Mouse (Mus musculus) left cerebral cortex, adult 9 months (tissue): ENCODE data around the gene Tmem251.

ENCODE experiments used
- DNase-seq, 2 experiments: peaks; one replicate each; pipeline ENCODE4 v3.0.0; 2022; ENCODE audit warnings: low spot score in 2 of 2

The Tmem251 gene

DNA sequence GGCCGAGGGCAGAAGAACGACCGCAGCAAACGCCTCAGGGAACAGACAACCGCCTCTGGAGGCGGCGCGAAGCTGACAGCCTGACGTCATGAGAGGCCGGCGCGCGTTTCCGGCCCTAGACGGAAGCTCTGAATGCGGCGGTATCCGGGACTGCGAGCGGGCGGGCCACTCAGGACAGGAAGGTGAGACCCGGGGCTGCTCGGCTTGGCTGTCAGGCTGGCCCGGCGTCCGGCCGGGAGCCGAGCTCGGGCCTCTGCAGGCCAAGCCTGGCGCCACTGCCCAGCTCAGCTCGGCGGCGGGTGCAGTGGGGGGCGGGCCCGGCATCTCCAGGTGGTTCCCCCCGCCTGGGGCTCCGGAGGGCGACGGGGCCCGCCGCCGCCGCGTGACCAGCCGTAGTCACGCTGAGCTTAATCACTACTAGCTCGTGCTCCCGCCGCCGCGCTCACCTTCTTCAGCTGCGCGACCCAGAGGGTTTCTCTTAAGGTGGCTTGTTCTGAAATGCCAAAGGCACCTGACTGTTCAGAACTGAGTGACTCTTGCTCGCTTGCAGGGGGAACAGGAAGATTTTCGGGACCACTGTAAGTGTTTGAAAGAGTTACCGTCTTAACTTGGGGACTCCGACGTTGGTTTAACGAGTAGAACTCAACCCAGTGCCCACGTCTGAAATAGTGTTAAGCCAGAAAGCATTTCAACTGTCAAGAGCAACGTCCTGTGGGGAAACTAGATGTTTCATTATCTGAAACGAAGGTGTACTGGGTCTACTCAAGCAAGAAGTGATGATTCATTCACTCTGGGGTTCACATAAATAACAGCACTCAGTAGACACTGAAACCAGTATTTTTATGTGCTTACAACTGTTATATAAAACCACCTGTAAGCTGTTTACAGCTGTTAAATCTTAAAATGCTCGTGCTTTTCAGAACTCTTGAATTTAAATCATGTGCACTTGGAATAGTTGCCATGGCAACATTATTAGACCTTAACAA is at the start of gene Tmem251, which contains the start of gene Moap1:
Gene Tmem251 (plus strand): TSS at position 174 of the 986 bp plus-strand sequence.
Gene Moap1 (minus strand): TSS at position 73 of the 986 bp plus-strand sequence.
- DNase-seq = peak; percentile 73 to 90

DNA sequence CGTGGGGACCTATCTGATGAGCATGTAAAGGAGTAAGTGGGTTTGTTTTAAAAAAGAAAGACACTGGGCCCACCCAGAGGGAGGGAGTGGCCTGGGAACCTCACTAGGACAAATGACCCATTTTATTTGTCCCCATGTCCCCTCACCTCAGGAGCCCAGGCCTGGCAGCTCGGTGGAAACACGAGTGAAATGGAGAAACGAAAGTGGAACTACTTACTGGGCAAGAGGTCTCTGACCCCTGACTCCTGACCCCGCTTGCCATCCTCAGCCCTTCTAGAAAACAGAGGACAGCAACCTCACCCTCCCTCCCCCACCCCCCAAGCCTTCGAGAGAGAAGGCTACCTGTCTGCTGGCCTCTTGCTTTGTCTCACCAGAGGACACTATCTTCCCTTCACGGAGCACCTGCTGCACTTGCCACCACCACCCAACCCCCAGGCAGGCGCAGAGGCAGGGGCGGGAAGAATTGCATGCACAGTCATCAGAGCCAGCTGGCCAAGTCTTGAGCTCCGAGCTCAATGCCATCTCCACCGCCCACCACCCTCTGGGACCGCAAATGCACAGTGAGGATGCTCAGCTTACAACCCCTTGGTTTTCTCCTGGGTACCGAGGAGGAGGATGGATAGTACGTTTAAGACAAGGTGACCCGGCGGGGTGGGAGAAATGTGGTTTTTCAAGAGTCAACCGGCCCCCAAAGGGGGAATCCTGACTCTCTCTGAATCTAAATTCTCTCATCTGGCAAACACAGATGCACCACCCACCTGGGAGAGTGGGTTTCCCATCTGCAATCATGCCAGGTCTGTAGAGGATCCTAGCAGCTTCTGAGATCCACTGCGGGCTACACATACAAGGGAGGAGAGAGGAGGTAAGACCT is 48.0 kb upstream of the Tmem251 start:
- peak; percentile 53 to 88 for DNase-seq

DNA sequence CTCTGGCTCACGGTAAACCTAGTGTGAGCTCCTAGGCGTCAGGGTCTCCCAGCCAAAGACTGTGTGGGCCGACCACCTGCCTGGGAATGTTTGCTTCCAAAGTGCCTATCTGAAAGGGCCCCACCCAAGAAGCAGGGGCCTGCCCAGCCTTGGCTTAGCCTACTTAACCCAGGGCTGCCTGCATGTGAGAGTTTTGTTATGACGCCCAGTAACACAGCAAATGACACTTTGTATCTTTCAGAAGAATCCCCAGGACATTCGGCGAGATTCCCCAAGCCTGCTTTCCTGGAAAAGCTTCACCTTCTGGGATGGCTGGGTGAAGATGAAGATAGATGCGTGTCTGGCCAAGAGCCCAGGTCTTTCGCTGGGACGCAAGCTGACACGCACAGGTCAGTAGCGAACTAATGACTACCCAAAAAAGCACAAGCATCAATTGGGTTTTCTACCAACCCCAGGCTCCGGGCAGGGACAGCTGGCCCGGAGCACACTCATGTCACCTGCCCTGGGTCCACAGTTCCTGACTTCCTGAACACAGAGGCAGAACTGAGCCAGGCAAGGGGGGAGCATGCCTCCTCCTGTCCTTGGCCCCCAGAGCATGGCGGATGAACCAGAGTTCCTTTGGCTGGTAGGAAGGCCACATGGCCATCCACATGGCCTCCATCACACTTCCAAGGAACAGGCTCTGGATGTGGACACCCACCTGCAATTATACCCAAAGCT is 46.8 kb upstream of the Tmem251 start:
- no peak for DNase-seq

DNA sequence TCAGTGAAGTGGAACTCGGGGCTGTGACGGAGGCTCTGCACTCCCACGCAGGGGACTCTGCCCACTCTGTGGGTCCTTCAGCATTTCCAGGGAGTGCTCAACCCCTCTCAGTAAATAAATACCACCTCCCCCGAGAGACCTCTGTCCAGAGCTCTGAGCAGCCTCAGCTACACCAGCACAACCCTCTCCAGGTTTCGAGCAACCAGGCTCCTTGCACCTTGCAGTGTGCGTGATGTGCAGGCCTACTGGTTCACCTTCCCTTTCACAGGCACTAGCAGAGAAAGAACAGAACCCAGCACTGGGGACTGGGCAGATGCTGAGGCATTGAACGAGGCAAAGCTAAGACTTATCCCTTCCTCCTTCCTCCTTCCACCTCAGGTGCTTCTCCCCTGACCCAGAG is 46.2 kb upstream of the Tmem251 start:
- DNase-seq = no peak

DNA sequence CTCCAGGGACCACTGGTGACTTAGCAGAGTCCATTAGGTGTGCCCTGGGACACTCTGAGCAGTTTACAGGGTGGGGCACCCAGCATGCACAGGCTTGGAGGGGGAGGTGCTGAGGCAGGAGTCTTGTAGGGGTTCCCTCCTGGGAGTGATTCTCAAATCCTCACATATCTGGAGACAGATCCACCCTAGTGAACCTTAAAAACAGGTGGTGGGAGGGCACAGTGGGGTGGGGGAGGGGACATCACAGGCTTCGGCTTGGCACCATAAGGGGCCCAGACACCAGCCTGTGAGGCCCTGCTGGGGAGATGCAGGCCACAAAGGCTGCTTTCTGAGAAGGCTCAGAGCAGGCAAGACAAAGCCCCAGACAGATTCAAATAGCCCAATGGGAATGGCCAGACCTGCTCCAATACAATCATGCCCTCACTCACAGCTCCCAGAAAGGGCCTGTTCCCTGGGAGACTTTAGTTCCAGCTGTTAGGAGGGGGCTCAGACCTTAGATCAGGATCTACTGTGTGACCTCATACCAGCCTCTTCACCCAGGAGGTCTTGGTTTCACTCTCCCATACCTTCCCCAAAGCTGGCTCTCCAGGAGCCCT is 45.4 kb upstream of the Tmem251 start:
- no peak for DNase-seq

DNA sequence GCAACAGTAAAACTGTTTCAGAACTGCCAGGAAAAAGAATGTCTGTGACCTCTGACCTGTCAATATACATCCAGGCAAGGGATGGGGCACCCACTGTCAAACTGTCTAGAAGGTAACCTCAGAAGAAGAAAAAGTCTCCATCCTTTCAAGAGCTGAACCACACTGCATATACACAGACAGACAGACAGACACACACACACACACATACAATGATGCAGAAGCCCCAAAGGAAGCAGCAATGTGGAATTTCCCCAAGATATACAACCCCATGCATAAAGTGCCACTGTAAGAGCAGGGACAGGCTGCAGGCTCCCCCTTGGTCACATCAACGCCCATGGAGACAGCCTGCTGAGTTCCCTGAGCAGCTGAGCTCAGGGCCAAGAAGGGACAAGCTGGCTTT is 44.4 kb upstream of the Tmem251 start:
- no peak for DNase-seq

DNA sequence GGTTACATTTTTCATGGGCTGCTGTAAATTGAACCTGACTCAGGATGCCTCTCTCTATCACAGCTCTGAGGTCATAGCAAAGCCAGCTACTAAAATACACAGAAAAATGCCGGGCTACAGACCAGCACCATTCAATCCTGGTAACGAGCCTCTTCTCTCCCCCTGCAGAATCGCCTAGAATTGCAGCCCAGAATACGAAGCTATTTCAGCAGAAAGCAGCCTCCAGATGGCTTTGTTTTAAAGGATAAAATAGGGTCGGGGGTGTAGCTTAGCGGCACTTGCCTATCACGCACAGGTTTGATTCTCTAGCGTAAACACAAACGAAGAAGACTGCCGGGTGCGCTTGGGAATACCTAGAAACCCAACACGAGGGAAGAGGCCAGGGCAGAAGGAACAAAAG is 43.1 kb upstream of the Tmem251 start:
- no peak for DNase-seq

DNA sequence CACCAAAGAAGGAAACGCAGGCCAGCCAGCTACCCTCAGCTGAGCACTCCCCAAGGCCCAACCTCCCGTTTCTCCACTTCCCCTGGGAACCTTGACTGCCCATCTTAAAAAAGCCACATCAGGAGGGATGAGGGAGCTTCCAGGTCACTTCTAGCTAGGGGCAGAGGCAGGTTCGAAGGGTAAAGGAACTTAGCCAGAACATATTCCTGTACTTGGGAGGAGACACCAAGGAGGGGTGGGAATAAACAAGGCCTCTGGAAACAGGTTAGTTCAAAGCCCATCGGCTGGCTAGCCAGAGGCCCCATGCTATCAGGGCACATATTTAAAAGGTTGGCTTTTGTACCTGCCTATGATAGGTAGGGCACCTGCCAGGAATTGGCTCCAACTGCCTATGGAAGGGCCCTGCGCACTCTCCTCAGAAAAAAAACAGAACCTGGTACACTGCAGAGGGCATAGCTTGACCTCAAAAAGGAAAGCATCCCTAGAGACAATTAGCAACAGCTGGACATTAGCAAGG is 41.8 kb upstream of the Tmem251 start:
- DNase-seq = no peak

DNA sequence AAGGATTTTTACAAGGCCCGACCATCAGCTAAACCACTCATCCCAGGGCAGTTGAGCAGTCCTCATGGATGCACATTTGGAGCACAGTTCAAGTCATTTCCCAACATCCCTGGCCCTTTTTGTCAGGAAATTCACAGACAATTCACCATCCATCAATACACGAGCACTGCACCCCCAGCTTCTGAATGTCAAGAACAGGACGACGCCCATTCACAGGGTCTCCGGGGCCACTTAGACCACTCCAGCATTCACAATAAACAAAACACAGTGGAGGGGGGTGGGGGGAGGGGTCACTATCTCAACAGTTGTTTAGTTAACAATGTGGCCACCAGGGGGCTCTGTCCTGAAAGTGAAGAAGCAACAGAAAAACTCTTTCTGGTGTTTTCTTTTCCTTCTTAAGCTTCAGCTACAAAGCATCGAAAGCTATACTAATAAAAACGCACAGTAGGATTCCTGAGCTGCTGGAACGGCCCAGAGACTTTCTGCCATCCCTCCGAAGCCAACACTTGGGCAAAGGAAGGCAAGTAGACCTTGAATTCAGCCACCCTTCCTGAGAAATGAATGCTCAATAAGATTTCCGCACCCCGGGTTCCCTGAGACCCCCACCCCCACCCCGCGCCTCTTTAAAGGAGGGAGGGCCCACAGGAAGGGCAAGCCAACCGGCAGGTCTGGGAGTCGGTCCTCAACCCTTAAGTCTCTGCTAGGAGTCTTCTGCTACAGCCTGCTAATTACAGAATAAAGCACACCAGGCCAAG is 41.0 kb upstream of the Tmem251 start:
- DNase-seq = peak in 1 of 2 experiments; percentile 82

DNA sequence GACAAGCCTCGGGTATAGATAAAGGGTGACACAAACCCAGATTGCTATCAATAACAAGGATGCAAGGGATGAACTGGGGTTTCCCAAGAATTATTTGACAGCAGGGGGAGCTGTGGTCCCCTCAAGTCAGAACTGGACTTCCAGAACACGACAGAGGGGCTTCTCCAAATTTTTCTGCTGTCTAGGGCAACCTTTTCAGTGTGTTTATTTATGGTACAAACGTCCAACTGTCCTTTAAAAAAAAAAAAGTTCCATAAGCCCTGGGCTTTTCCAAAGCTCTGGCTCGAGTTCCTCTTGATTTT is 40.5 kb upstream of the Tmem251 start:
- DNase-seq = peak in 1 of 2 experiments; percentile 68

DNA sequence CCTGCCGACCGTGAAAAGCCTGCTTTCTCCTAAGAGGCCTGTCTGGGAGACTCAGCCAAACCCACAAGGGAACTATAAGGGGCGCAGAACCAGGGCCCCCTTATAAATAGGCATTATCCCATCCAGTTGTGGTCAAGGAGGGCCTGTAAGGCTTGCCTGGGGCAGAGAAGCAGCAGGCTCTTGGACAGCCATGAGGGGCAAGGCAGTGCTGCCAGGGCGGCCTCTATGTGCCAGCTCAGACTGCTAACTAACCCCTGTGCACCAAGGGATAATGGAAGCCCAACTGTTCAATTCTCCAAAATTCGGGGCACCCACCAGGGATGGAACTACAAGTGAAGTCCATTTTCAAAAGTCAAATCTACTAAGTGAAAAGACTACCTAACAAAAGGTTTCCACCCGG is 40.1 kb upstream of the Tmem251 start:
- no peak for DNase-seq

DNA sequence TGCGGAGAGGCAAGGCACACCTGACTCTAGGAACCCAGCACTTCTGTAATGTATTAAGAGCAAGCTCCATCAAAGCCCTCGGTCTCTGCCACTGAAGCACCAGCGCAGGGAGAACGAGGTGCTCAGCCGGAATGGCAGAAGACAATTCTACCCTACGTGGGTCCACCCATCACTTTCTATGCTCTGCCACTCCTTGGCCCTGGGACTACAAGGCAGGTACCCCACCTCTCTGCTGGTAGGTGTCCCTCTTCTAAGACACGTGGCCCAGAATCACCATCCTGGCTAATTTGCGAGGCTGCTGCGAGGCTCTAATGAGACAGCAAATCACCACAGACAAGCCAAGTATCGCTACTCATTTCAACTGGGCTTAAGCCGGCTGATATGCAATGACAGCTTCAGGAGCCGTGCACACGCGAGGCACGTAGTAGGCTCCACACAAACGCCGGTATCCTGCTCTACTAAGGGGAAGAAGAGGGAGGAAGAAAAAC is 39.6 kb upstream of the Tmem251 start:
- DNase-seq = no peak

DNA sequence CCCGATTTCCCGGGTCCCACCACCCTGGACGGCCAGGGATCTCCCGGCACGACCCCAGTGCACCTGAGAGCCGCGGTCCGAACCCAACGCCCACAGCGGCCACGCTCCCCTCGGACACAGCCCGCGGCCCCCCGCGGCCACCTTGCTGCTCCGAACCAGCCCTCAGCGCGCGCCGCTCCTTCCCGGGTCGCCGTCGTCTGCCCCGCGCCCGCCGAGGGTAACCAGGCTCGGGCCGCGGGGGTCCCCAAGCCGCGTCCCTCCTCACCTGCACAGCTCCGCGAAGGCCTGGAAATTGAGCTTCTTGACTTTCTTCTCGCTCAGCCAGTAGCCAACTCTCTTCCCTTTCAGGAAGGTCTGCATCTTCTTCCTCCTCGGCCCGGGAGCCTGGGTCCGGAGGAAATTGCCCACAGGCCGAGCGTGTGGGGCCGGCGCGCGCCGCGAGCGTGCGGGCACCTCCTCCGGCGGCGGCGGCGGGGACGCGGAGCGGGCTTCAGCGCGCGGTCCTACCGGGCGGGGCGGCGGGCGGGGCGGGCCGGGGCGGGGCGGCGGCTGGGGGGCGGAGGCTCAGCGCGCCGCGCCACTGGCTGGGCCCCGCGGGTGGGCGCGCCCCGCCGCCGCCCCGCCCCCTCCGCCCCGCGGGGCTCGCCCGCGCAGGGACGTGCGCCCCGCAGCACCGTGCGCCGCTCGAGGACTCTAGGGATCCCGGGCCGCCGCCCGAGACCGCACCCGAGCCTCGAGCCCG is 38.9 kb upstream of the Tmem251 start, which contains the start of gene Itpk1:
Gene Itpk1 (minus strand): TSS at position 474 of the 742 bp plus-strand sequence.
- DNase-seq = peak in 1 of 2 experiments; percentile 35

DNA sequence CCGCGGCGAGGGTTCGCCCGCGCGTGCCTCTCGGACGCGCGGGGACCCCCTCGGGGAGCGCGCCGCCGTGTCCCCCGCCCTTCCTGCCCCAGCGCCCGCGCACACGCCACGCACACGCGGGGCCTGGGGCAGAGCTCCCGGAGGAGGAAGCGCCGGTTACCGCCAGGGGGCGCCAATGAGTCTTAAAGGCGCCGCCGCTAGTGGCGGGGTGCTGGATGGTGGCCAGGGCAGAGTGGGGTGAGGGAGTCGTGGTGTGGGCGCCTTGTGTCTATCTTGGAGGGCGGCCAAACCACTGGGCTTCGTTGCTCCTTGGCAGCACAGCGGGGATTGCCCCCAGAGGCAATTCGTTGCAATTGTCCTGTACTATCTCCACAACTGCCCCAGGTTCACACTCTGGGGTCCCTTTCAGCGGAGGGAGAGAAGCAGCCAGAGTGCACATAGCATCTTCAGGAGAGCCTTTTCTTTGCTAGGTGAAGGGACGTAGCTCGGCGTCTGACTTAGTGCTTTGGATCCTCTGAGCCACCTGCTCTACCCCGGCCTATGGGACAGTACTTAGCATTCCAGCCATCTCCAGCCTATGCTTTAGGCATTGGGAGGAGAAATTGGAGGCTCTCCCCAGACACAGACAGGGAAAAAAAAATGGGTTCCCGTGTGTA is 38.2 kb upstream of the Tmem251 start:
- peak; percentile 75 to 92 for DNase-seq

DNA sequence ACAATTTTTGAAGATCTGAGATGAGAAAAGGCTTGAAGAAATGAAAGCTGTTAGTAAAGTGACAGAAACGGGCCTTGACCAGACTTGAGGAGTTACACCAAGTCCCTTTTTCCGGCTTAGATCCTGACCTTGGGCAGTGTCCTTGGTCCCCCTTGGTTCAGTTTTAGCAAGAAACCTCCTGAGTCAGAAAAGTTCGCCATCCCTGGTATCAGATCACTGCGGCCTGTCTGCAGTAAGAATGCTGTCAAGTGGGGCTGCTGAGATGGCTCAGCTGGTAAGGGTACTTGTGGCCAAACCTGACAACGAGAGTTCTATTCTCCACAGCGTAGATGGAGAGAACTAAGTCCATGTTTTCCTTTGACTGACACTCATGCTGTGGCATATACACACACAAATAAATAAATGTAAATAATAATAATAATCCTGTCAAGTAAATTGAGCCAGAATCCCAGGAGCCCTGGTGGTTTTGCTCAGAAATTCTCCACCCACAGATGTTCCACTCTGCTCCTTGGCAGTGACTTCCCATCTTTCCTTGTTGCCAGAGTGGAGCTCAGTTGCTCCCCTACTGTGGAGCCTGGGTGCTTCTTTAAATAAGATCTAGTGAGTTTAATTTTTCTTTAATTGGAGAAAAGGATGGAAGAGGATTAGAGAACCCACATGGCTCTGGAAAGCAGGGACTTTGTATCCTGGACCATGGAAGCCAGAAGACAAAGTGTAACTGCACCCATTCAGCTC is 37.5 kb upstream of the Tmem251 start:
- DNase-seq = no peak

DNA sequence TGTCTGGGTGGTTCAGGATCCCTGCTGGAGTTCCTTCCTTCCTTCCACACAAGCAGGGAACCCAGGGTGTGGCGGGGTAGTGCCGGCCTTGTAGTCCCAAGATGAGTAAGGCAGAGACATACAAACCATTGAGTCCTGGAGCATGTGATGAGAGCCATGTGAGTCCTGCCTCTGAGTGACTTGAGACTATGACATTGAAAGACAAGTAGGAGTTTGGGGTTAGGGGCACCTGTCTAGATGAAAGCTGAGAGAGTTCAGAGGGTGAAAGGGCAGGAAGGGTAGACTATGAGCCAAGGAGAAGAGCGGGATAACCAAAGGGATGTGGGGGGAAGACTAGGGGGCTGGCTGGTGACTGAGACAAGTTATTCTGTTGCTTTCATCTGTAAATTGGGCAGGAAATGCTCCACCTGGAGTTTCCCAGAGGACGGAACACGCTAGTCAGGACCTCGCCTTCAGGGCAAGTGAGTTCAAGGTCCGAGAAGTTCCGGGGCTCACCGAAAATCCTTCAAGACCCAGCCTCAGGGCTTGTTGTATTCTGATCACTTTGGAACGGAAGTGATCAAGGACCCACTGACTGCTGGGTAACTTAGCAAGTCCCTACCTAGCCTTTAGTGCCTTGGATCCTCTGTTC is 36.6 kb upstream of the Tmem251 start:
- DNase-seq = no peak

DNA sequence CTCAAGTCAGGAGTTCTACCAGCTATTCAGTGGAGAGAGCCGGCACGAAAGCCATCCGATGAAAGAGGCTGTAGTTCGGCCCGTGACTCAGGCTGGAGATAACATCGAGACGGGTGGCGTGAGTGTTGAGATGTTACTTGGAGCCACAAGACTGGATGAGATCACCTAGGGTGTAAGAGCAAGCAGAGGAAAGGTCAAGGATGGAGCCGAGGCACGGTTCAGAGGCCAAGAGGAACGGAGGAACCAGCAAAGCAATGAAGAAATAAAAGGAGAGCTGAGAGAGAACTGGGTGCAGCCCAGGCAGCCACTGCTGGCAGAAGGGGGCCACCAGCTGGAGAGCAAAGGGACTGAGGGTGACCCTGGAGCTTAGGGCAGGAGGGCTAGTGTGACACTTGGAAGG is 35.3 kb upstream of the Tmem251 start:
- DNase-seq = no peak

DNA sequence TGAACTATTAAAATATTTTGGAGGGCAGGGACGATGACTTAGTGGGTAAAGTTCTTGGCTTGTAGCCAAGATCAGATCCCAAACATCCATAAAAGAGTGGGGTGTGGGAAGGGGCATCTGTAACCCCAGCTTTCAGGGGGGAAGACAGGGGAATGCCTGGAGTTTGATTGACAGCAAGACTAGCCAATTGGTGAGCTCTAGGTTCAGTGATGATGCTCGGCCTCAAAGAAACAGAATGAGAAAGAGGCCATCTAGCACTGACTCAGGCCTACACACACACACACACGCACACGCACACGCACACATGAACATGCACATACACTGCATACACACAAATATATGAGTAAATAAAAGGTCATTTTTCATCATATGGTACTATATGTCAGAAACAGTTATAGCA is 33.7 kb upstream of the Tmem251 start:
- no peak for DNase-seq
